In the genomic region with DNA sequence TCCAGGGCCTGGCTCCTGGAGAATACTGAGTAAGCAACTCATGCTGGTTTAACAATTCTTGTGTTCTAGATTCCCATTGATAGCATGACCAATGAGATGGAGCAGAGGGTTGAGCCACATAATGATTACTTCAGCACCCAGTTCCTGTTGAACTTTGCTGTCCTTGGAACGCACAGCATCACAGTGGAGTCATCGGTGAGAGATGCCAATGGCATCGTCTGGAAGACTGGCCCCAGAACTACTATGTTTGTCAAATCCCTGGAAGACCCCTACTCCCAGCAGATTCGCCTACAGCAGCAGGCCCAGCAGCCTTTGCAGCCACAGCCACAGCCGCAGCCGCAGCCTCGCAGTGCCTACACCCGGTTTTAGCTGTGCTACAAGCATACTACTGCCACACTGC, we compare ENCODE assay signal across 17 mouse cellular contexts.
"Had no signal": no experiment of that assay in that cellular context is flagged by ENCODE, and none has a peak within 500 bp of the region (broad histone marks: within the 10 kb centered on the region; RNA-seq: fewer than 3 reads in every experiment).

No protein-coding gene starts in this region.

- ATAC-seq: liver, embryonic 12.5 days; midbrain, embryonic 13.5 days; midbrain, embryonic 16.5 days had no signal

- H3K4me1 ChIP-seq: midbrain, embryonic 13.5 days had no signal

- H3K9ac ChIP-seq: liver, embryonic 12.5 days; liver, embryonic 15.5 days; lung, embryonic 15.5 days; midbrain, embryonic 13.5 days; neural tube, embryonic 13.5 days had no signal

- DNase-seq: kidney, adult 9 months; kidney, postnatal 25 days; layer of hippocampus, postnatal 36 days; lung, adult 18-20 months; lung, postnatal 10 days; lung, postnatal 36 days; thymus, postnatal 25 days had no signal

- H3K9me3 ChIP-seq: liver, embryonic 12.5 days; liver, embryonic 15.5 days; lung, embryonic 15.5 days; megakaryocyte, embryonic 14.5 days; midbrain, embryonic 10.5 days; midbrain, embryonic 13.5 days; neural tube, embryonic 13.5 days had no signal

- H3K27ac ChIP-seq: left cerebral cortex, adult 2 months; liver, embryonic 12.5 days; liver, embryonic 15.5 days; lung, embryonic 15.5 days; midbrain, embryonic 10.5 days; midbrain, embryonic 13.5 days; neural tube, embryonic 13.5 days had no signal

- H3K4me3 ChIP-seq: left cerebral cortex, adult 2 months; liver, embryonic 12.5 days; liver, embryonic 15.5 days; lung, embryonic 15.5 days; megakaryocyte, embryonic 14.5 days; midbrain, embryonic 10.5 days; midbrain, embryonic 13.5 days; myocyte; neural tube, embryonic 13.5 days had no signal

- H3K4me2 ChIP-seq: liver, embryonic 12.5 days; liver, embryonic 15.5 days; lung, embryonic 15.5 days; midbrain, embryonic 13.5 days; neural tube, embryonic 13.5 days had no signal

- H3K27me3 ChIP-seq: liver, embryonic 12.5 days; liver, embryonic 15.5 days; lung, embryonic 15.5 days; megakaryocyte, embryonic 14.5 days; midbrain, embryonic 13.5 days; neural tube, embryonic 13.5 days had no signal
